In the genomic region with DNA sequence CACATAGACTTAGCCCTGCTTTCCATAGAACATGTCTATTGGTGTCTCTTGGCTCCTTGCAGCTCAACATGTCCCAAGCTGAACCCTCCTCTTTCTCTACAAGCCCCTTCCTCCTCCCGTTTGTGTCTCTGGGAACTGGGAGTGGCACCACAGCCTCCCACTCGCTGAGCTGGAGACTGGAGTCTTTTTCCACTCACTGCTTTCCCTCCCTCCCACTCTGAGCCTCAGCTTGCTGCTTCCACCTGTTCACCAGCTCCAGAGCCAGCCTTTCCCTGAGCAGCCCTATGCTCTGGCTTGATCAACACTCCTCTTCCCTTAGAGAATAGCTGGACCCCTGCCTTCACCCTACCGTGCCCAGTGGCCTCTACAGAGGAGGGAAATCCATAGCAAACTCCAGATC, we compare ENCODE assay signal across 16 mouse cellular contexts.
DNase-seq lines count a peak whose midpoint lies in the region; ATAC-seq and TF ChIP-seq lines count a peak whose summit lies in the region.
"Had no signal": no experiment of that assay in that cellular context is flagged by ENCODE, and none has a peak within 500 bp of the region (broad histone marks: within the 10 kb centered on the region; RNA-seq: fewer than 3 reads in every experiment).

No protein-coding gene starts in this region.

- DNase-seq in cerebellum, adult 18-20 months, result peak; percentile 56 to 70
- no peak for DNase-seq in cerebellum, postnatal 4 days (ENCODE audit: low spot score in 2 of 2)
- peak; percentile 42 to 44 for DNase-seq in cerebellum, postnatal 10 days
- peak; percentile 54 to 83 for DNase-seq in layer of hippocampus, adult 2 months (ENCODE audit: low spot score in 2 of 2)
- peak; percentile 78 to 84 for DNase-seq in left cerebral cortex, postnatal 36 days (ENCODE audit: low spot score in 2 of 2)
- no peak for DNase-seq in testis, postnatal 10 days (ENCODE audit: low spot score)
- DNase-seq: adrenal gland, postnatal 10 days; heart, adult 2 months; kidney, adult 9 months had no signal

- H3K9ac ChIP-seq in kidney, embryonic 15.5 days, result no peak overlapping the region
- H3K9ac ChIP-seq in intestine, postnatal 0 days (ENCODE audit: low read depth, low read length), result no peak overlapping the region

- no peaks in the 10 kb centered on the region for H3K27me3 ChIP-seq in kidney, embryonic 15.5 days
- no peaks in the 10 kb centered on the region for H3K27me3 ChIP-seq in intestine, postnatal 0 days (replicated peaks; ENCODE audit: control insufficient read depth, insufficient read depth, low read length)

- no peak overlapping the region for H3K4me3 ChIP-seq in layer of hippocampus, adult 2 months
- no peak overlapping the region for H3K4me3 ChIP-seq in kidney, embryonic 15.5 days (replicated peaks)
- H3K4me3 ChIP-seq in intestine, postnatal 0 days (ENCODE audit: low read depth, low read length), result no peak overlapping the region
- H3K4me3 ChIP-seq: embryonic facial prominence, embryonic 10.5 days; heart, adult 2 months; myocyte had no signal

- no peak; the same call in 1 of the 2 replicates for ATAC-seq in kidney, embryonic 15.5 days (replicated peaks; ENCODE audit: low FRiP score)
- no peak for ATAC-seq in intestine, postnatal 0 days
- ATAC-seq: hindbrain, postnatal 0 days had no signal

- intact Hi-C loops in left cerebral cortex, postnatal 36 days (cut with DNase I), result no loop called here

- no peak for TF ChIP-seq CTCF in layer of hippocampus, adult 2 months (conservative IDR thresholded peaks at IDR 0.05)
- no peak for TF ChIP-seq CTCF in intestine, postnatal 0 days (IDR thresholded peaks at IDR 0.05; ENCODE audit: low read depth)

- WGBS in kidney, embryonic 15.5 days, result 38% methylated on average over 3 of the region's 3 CpGs
- 56% methylated on average over 3 of the region's 3 CpGs for WGBS in intestine, postnatal 0 days

- H3K4me2 ChIP-seq in kidney, embryonic 15.5 days, result no peak overlapping the region
- H3K4me2 ChIP-seq in intestine, postnatal 0 days (replicated peaks; ENCODE audit: low read depth), result no peak overlapping the region
- H3K4me2 ChIP-seq: liver, embryonic 11.5 days had no signal

- H3K4me1 ChIP-seq in kidney, embryonic 15.5 days, result no peaks in the 10 kb centered on the region
- H3K4me1 ChIP-seq in intestine, postnatal 0 days (replicated peaks; ENCODE audit: control insufficient read depth, insufficient read depth, low read length), result no peaks in the 10 kb centered on the region

- H3K36me3 ChIP-seq in kidney, embryonic 15.5 days, result no peaks in the 10 kb centered on the region
- no peaks in the 10 kb centered on the region for H3K36me3 ChIP-seq in intestine, postnatal 0 days (ENCODE audit: control insufficient read depth, insufficient read depth)
- H3K36me3 ChIP-seq: embryonic facial prominence, embryonic 10.5 days had no signal

- H3K9me3 ChIP-seq in kidney, embryonic 15.5 days (replicated peaks), result no peaks in the 10 kb centered on the region
- no peaks in the 10 kb centered on the region for H3K9me3 ChIP-seq in intestine, postnatal 0 days (ENCODE audit: control insufficient read depth)
- H3K9me3 ChIP-seq: embryonic facial prominence, embryonic 10.5 days had no signal

- peak overlapping the region; percentile 81 for H3K27ac ChIP-seq in layer of hippocampus, adult 2 months
- H3K27ac ChIP-seq in kidney, embryonic 15.5 days, result no peak overlapping the region
- H3K27ac ChIP-seq in intestine, postnatal 0 days (ENCODE audit: low read depth, low read length), result no peak overlapping the region
- H3K27ac ChIP-seq: embryonic facial prominence, embryonic 10.5 days; heart, adult 2 months; hindbrain, postnatal 0 days; stomach, postnatal 0 days had no signal

Comparison
In these comparisons a context has a peak if more than half of its experiments do, and no peak if none do; other contexts are left out.
1. DNase-seq: peak in cerebellum, adult 18-20 months (2 of 2), cerebellum, postnatal 10 days (2 of 2), layer of hippocampus, adult 2 months (2 of 2) and left cerebral cortex, postnatal 36 days (2 of 2); none in cerebellum, postnatal 4 days (0 of 2) and testis, postnatal 10 days (single experiment).